In the genomic region with DNA sequence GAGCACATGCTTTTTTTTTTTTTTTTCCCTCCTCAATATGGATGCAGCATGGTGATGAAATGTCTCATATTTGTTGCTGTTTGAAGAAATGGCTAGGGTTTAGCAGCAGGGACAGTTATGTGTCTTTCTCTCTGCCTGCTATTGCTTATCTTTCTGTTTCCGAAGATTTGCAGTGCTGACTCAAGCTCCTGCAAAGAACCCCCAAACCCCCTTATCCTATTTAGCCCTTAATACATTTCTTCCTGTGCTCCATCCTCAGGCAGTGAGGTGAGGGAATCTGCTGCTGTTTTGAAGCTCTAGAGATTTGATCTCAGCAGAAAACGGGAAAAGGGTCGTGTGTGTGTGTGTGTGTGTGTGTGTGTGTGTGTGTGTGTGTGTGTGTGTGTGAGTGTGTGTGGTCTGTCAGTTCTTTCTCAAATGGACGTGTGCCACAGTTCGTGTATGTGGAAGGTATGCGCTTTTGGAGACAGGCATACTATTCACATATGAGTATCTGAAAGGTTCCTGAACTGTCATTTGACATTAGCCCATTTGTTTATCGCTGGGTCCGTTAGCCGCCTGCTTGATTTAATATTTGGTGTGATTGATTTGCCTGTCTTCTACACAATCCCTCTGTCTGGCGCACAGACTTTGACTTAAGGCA, we compare ENCODE assay signal across 7 mouse cellular contexts. TPM values are rescaled to one million over a fixed set of nuclear protein-coding genes. Genes with fewer than 3 reads are reported as not detected.
A peak's percentile ranks its signal among the peaks of the same experiment; 100 is the strongest.
DNase-seq lines count a peak whose midpoint lies in the region; ATAC-seq and TF ChIP-seq lines count a peak whose summit lies in the region.

No protein-coding gene starts in this region.

- H3K27me3 ChIP-seq in hindbrain, embryonic 13.5 days, result no peaks in the 10 kb centered on the region
- H3K27me3 ChIP-seq in liver, embryonic 14.5 days (ENCODE audit: control insufficient read depth, insufficient read depth, low read length), result no peaks in the 10 kb centered on the region
- no peaks in the 10 kb centered on the region for H3K27me3 ChIP-seq in stomach, postnatal 0 days (ENCODE audit: control insufficient read depth, insufficient read depth, low read length)

- DNase-seq in retina, adult 2 months (ENCODE audit: low read depth, low spot score), result peak; percentile 6
- no peak for DNase-seq in retina, postnatal 1 day
- no peak for DNase-seq in liver, embryonic 14.5 days (ENCODE audit: low read depth in 3 of 3, low spot score in 3 of 3)
- no peak for DNase-seq in stomach, postnatal 0 days (ENCODE audit: low spot score)
- no peak for DNase-seq in testis, postnatal 14 days (ENCODE audit: low spot score)
- DNase-seq in urinary bladder, postnatal 25 days (ENCODE audit: low spot score), result no peak

- peak overlapping the region; percentile 76 for H3K9ac ChIP-seq in hindbrain, embryonic 13.5 days
- H3K9ac ChIP-seq in liver, embryonic 14.5 days (replicated peaks), result no peak overlapping the region
- H3K9ac ChIP-seq in stomach, postnatal 0 days (ENCODE audit: low read length), result peak overlapping the region; percentile 35; the same call in 1 of the 2 replicates

- peak overlapping the region; percentile 62 for H3K4me2 ChIP-seq in hindbrain, embryonic 13.5 days
- peak overlapping the region; percentile 23; the same call in 1 of the 2 replicates for H3K4me2 ChIP-seq in liver, embryonic 14.5 days (ENCODE audit: low read depth)
- H3K4me2 ChIP-seq in stomach, postnatal 0 days (replicated peaks; ENCODE audit: low read depth), result peak overlapping the region; percentile 56

- TF ChIP-seq EP300 in liver, embryonic 14.5 days (IDR thresholded peaks at IDR 0.05; ENCODE audit: low read depth), result no peak
- no peak for TF ChIP-seq EP300 in stomach, postnatal 0 days (optimal IDR thresholded peaks at IDR 0.05)

- peaks cover 11% of the 10 kb centered on the region for H3K4me1 ChIP-seq in hindbrain, embryonic 13.5 days (replicated peaks)
- H3K4me1 ChIP-seq in liver, embryonic 14.5 days (replicated peaks; ENCODE audit: control insufficient read depth in 2 of 2, insufficient read depth in 2 of 2, low read length in 1 of 2), result no peaks in the 10 kb centered on the region; a peak in 1 of 4 replicates
- H3K4me1 ChIP-seq in stomach, postnatal 0 days (replicated peaks; ENCODE audit: control insufficient read depth, insufficient read depth), result no peaks in the 10 kb centered on the region

- H3K9me3 ChIP-seq in hindbrain, embryonic 13.5 days, result no peaks in the 10 kb centered on the region
- H3K9me3 ChIP-seq in liver, embryonic 14.5 days (ENCODE audit: control insufficient read depth, low read length), result no peaks in the 10 kb centered on the region
- H3K9me3 ChIP-seq in stomach, postnatal 0 days (ENCODE audit: control insufficient read depth, low read length), result no peaks in the 10 kb centered on the region

- H3K4me3 ChIP-seq in hindbrain, embryonic 13.5 days, result peak overlapping the region; percentile 50
- peak overlapping the region in 1 of 2 experiments; percentile 35; a peak in 2 of 4 replicates for H3K4me3 ChIP-seq in liver, embryonic 14.5 days (ENCODE audit: insufficient read depth in 1 of 2, low read depth in 2 of 2, low read length in 2 of 2)
- peak overlapping the region; percentile 36 for H3K4me3 ChIP-seq in stomach, postnatal 0 days (ENCODE audit: low read depth, low read length)

- peak; percentile 55 for ATAC-seq in hindbrain, embryonic 13.5 days (ENCODE audit: low FRiP score)
- no peak for ATAC-seq in liver, embryonic 14.5 days (ENCODE audit: insufficient read depth)
- no peak for ATAC-seq in stomach, postnatal 0 days (ENCODE audit: low FRiP score, low TSS enrichment)

- H3K27ac ChIP-seq in hindbrain, embryonic 13.5 days, result peak overlapping the region; percentile 92
- H3K27ac ChIP-seq in liver, embryonic 14.5 days, result no peak overlapping the region
- H3K27ac ChIP-seq in stomach, postnatal 0 days (replicated peaks), result no peak overlapping the region

- no peak for TF ChIP-seq CTCF in liver, embryonic 14.5 days (IDR thresholded peaks at IDR 0.05; ENCODE audit: low read depth)
- no peak for TF ChIP-seq CTCF in stomach, postnatal 0 days (IDR thresholded peaks at IDR 0.05; ENCODE audit: low read depth)

- WGBS in hindbrain, embryonic 13.5 days, result 10% methylated on average over 10 of the region's 10 CpGs
- 11% methylated on average over 10 of the region's 10 CpGs for WGBS in liver, embryonic 14.5 days (ENCODE audit: insufficient replicate concordance)
- WGBS in stomach, postnatal 0 days, result 8% methylated on average over 10 of the region's 10 CpGs

- no peaks in the 10 kb centered on the region for H3K36me3 ChIP-seq in hindbrain, embryonic 13.5 days
- no peaks in the 10 kb centered on the region for H3K36me3 ChIP-seq in liver, embryonic 14.5 days (replicated peaks; ENCODE audit: control insufficient read depth, insufficient read depth, low read depth)
- H3K36me3 ChIP-seq in stomach, postnatal 0 days (ENCODE audit: control insufficient read depth, insufficient read depth, low read length), result no peaks in the 10 kb centered on the region

RNA-seq across cellular contexts. Expression of a gene that starts 0.7 kb away (rescaled TPM):
- 9.9 and 14.0 TPM in 2 replicates for polyA plus RNA-seq in hindbrain, embryonic 13.5 days (2015; fragmentation: Nextera tagmentation; extraction: Ambion mirVana)
- 0.01 TPM in 1 of 2 replicates, not detected in the other for polyA plus RNA-seq in liver, embryonic 14.5 days (2012; rRNA removed)
- polyA plus RNA-seq in liver, embryonic 14.5 days (2014; fragmentation: Nextera tagmentation; extraction: Ambion mirVana), result not detected in 2 replicates
- polyA plus RNA-seq in stomach, postnatal 0 days (2015; fragmentation: Nextera tagmentation; extraction: Ambion mirVana), result 0.15 and 0.16 TPM in 2 replicates
